ENCODE assay signal across 8 mouse cellular contexts in genomic region chr19:6968491-6969271, GRCm38 (mm10). TPM values are rescaled to one million over a fixed set of nuclear protein-coding genes. Genes with fewer than 3 reads are reported as not detected.
DNase-seq lines count a peak whose midpoint lies in the region; ATAC-seq and TF ChIP-seq lines count a peak whose summit lies in the region.

No protein-coding gene starts in this region.

- 0 out of 2 replicates have a peak overlapping the region, but pooled peaks have one; percentile 11 for H3K9ac ChIP-seq in forebrain, postnatal 0 days
- H3K9ac ChIP-seq in limb, embryonic 12.5 days (replicated peaks): peak overlapping the region; percentile 67
- H3K9ac ChIP-seq in midbrain, embryonic 15.5 days: no peak overlapping the region

- H3K36me3 ChIP-seq in forebrain, postnatal 0 days (ENCODE audit: insufficient read depth): no peaks in the 10 kb centered on the region
- H3K36me3 ChIP-seq in limb, embryonic 12.5 days: peaks cover 34% of the 10 kb centered on the region
- no peaks in the 10 kb centered on the region for H3K36me3 ChIP-seq in midbrain, embryonic 15.5 days (replicated peaks)

- TF ChIP-seq CTCF in forebrain, postnatal 0 days (IDR thresholded peaks at IDR 0.05; ENCODE audit: low read depth): no peak

- no peak overlapping the region for H3K27ac ChIP-seq in forebrain, postnatal 0 days (ENCODE audit: low read depth, low read length)
- no peak overlapping the region for H3K27ac ChIP-seq in limb, embryonic 12.5 days
- H3K27ac ChIP-seq in midbrain, embryonic 15.5 days: no peak overlapping the region

- 0 out of 2 replicates have a peak, but pooled peaks cover 3% of the 10 kb centered on the region for H3K4me1 ChIP-seq in forebrain, postnatal 0 days (ENCODE audit: insufficient read depth)
- peaks cover 47% of the 10 kb centered on the region for H3K4me1 ChIP-seq in limb, embryonic 12.5 days (replicated peaks)
- peaks cover 12% of the 10 kb centered on the region for H3K4me1 ChIP-seq in midbrain, embryonic 15.5 days

- no peaks in the 10 kb centered on the region for H3K27me3 ChIP-seq in forebrain, postnatal 0 days (ENCODE audit: insufficient read depth, low read length)
- peaks cover 10% of the 10 kb centered on the region for H3K27me3 ChIP-seq in limb, embryonic 12.5 days
- H3K27me3 ChIP-seq in midbrain, embryonic 15.5 days (replicated peaks): peaks cover 22% of the 10 kb centered on the region

- H3K9me3 ChIP-seq in forebrain, postnatal 0 days (ENCODE audit: low read length): no peaks in the 10 kb centered on the region
- H3K9me3 ChIP-seq in limb, embryonic 12.5 days: no peaks in the 10 kb centered on the region
- no peaks in the 10 kb centered on the region for H3K9me3 ChIP-seq in midbrain, embryonic 15.5 days

- H3K4me2 ChIP-seq in forebrain, postnatal 0 days (ENCODE audit: low read depth): peak overlapping the region; percentile 39
- peak overlapping the region; percentile 65 for H3K4me2 ChIP-seq in limb, embryonic 12.5 days
- peak overlapping the region; percentile 37 for H3K4me2 ChIP-seq in midbrain, embryonic 15.5 days

- no peak for ATAC-seq in forebrain, postnatal 0 days
- ATAC-seq in limb, embryonic 12.5 days (ENCODE audit: insufficient number of reproducible peaks, insufficient read depth, low FRiP score, low TSS enrichment, low read depth): no peak
- ATAC-seq in midbrain, embryonic 15.5 days (replicated peaks): no peak

- peak overlapping the region; percentile 35; the same call in 1 of the 2 replicates for H3K4me3 ChIP-seq in forebrain, postnatal 0 days (ENCODE audit: low read depth, low read length)
- peak overlapping the region; percentile 64 for H3K4me3 ChIP-seq in limb, embryonic 12.5 days (replicated peaks)
- H3K4me3 ChIP-seq in midbrain, embryonic 15.5 days: peak overlapping the region; percentile 29

- peak; percentile 36 for DNase-seq in 416B (ENCODE audit: low read depth)
- peak; percentile 26 for DNase-seq in CD4-positive helper T cell, adult 2 months (ENCODE audit: low read depth, low spot score)
- no peak for DNase-seq in forebrain, postnatal 0 days
- no peak for DNase-seq in frontal cortex, adult 2 months (ENCODE audit: extremely low spot score in 1 of 2, low spot score in 1 of 2)
- no peak for DNase-seq in spleen, postnatal 14 days (ENCODE audit: low spot score in 2 of 2)
- no peak for DNase-seq in frontal cortex, postnatal 25 days (ENCODE audit: low spot score in 2 of 2)

- WGBS in forebrain, postnatal 0 days: 17% methylated on average over 15 of the region's 15 CpGs
- 11% methylated on average over 15 of the region's 15 CpGs for WGBS in limb, embryonic 12.5 days
- 16% methylated on average over 15 of the region's 15 CpGs for WGBS in midbrain, embryonic 15.5 days

RNA-seq across cellular contexts. Expression of gene Ppp1r14b, which starts 6.1 kb away (rescaled TPM):
- 226 and 269 TPM in 2 replicates for total RNA-seq in forebrain, postnatal 0 days (2014; rRNA removed)
- polyA plus RNA-seq in forebrain, postnatal 0 days (2015; fragmentation: Nextera tagmentation; extraction: Ambion mirVana): 201 and 269 TPM in 2 replicates
- 245 and 288 TPM in 2 replicates for polyA plus RNA-seq in limb, embryonic 12.5 days (2016; fragmentation: Nextera tagmentation; extraction: Ambion mirVana)
- 188 and 196 TPM in 2 replicates for polyA plus RNA-seq in midbrain, embryonic 15.5 days (2015; fragmentation: Nextera tagmentation; extraction: Ambion mirVana)
- polyA plus RNA-seq in frontal cortex, adult 2 months (2012; rRNA removed): 56.4 and 59.8 TPM in 2 replicates

RNA-seq across cellular contexts. Expression of gene Plcb3, which starts 7.6 kb away (rescaled TPM):
- 12.8 and 13.1 TPM in 2 replicates for total RNA-seq in forebrain, postnatal 0 days (2014; rRNA removed)
- polyA plus RNA-seq in forebrain, postnatal 0 days (2015; fragmentation: Nextera tagmentation; extraction: Ambion mirVana): 7.3 and 10.0 TPM in 2 replicates
- polyA plus RNA-seq in limb, embryonic 12.5 days (2016; fragmentation: Nextera tagmentation; extraction: Ambion mirVana): 41.4 and 41.7 TPM in 2 replicates
- polyA plus RNA-seq in midbrain, embryonic 15.5 days (2015; fragmentation: Nextera tagmentation; extraction: Ambion mirVana): 11.3 TPM in 2 replicates
- 19.6 and 21.8 TPM in 2 replicates for polyA plus RNA-seq in frontal cortex, adult 2 months (2012; rRNA removed)

RNA-seq across cellular contexts. Expression of gene Fkbp2, which starts 11.6 kb away (rescaled TPM):
- 23.5 and 26.8 TPM in 2 replicates for total RNA-seq in forebrain, postnatal 0 days (2014; rRNA removed)
- polyA plus RNA-seq in forebrain, postnatal 0 days (2015; fragmentation: Nextera tagmentation; extraction: Ambion mirVana): 102 and 106 TPM in 2 replicates
- polyA plus RNA-seq in limb, embryonic 12.5 days (2016; fragmentation: Nextera tagmentation; extraction: Ambion mirVana): 65.8 and 73.6 TPM in 2 replicates
- 120 and 126 TPM in 2 replicates for polyA plus RNA-seq in midbrain, embryonic 15.5 days (2015; fragmentation: Nextera tagmentation; extraction: Ambion mirVana)
- polyA plus RNA-seq in frontal cortex, adult 2 months (2012; rRNA removed): 207 and 212 TPM in 2 replicates

RNA-seq across cellular contexts. Expression of gene Vegfb, which starts 18.8 kb away (rescaled TPM):
- total RNA-seq in forebrain, postnatal 0 days (2014; rRNA removed): 24.9 and 28.4 TPM in 2 replicates
- 52.8 and 64.6 TPM in 2 replicates for polyA plus RNA-seq in forebrain, postnatal 0 days (2015; fragmentation: Nextera tagmentation; extraction: Ambion mirVana)
- 53.8 and 55.2 TPM in 2 replicates for polyA plus RNA-seq in limb, embryonic 12.5 days (2016; fragmentation: Nextera tagmentation; extraction: Ambion mirVana)
- polyA plus RNA-seq in midbrain, embryonic 15.5 days (2015; fragmentation: Nextera tagmentation; extraction: Ambion mirVana): 46.7 and 47.9 TPM in 2 replicates
- 102 and 108 TPM in 2 replicates for polyA plus RNA-seq in frontal cortex, adult 2 months (2012; rRNA removed)

RNA-seq across cellular contexts. Expression of gene Dnajc4, which starts 23.7 kb away (rescaled TPM):
- 15.1 and 20.2 TPM in 2 replicates for total RNA-seq in forebrain, postnatal 0 days (2014; rRNA removed)
- polyA plus RNA-seq in forebrain, postnatal 0 days (2015; fragmentation: Nextera tagmentation; extraction: Ambion mirVana): 20.7 and 24.8 TPM in 2 replicates
- polyA plus RNA-seq in limb, embryonic 12.5 days (2016; fragmentation: Nextera tagmentation; extraction: Ambion mirVana): 21.2 and 22.8 TPM in 2 replicates
- 24.1 and 25.6 TPM in 2 replicates for polyA plus RNA-seq in midbrain, embryonic 15.5 days (2015; fragmentation: Nextera tagmentation; extraction: Ambion mirVana)
- polyA plus RNA-seq in frontal cortex, adult 2 months (2012; rRNA removed): 36.7 and 39.6 TPM in 2 replicates

Comparison
In these comparisons a context has a peak if more than half of its experiments do, and no peak if none do; other contexts are left out.
1. DNase-seq: peak in 416B (single experiment) and CD4-positive helper T cell, adult 2 months (single experiment); none in forebrain, postnatal 0 days (single experiment), frontal cortex, adult 2 months (0 of 2), spleen, postnatal 14 days (0 of 2) and frontal cortex, postnatal 25 days (0 of 2).
2. Peak in every context shown above with its lines, with median percentiles within 50 percentile points of each other: H3K4me2 ChIP-seq and H3K4me3 ChIP-seq.